Mouse (Mus musculus) erythroblast, embryonic 14.5 days (primary cell): ENCODE results near the gene Zfp771.

Experiments used
- GATA1 ChIP-seq: IDR thresholded peaks from 2 replicates; pipeline ENCODE4 v1.6.1; 2012; ENCODE audit warnings: low read length, inconsistent platforms, mixed read lengths
- TAL1 ChIP-seq: IDR thresholded peaks from 3 replicates; pipeline ENCODE4 v1.6.1; 2012; ENCODE audit warnings: low read length, inconsistent platforms, mixed read lengths

- no peak for TF ChIP-seq TAL1
- TF ChIP-seq GATA1, result no peak
Measured at GRCm38 (mm10) chr7:127233765-127234164, 10.3 kb upstream of the Zfp771 start.
